Mouse (Mus musculus) left cerebral cortex, adult 11 months (tissue): ENCODE results near the gene Tyk2.

Source experiments
- DNase-seq: peaks from one replicate; pipeline ENCODE4 v3.0.0; 2022; ENCODE audit warnings: low spot score

Gene Tyk2

GRCm38 (mm10) chr9:21062928-21063327 lies 68.1 kb downstream of the Tyk2 start:
- peak; percentile 49 for DNase-seq
